Mouse (Mus musculus): Measurements from ENCODE around the gene Zc3h14.

DNA sequence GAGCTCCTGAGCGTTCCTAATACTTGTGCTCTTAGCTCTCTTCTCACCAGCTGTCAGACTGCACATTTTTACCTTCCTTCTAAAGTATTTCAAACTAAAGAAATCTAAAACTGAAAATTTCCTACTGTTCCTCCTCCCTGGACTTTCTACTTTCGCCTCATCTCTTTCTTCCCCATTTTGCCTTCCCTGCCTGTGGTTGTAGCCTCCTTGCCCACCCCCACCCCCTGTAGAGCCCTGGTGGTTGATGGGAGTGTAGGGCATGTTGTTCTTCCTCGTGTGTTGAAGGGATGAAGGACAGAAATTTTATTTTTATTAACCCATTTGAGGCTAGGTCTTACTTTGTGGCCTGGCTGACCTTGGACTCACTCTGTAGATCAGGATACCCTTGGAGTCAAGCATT is 30.7 kb downstream of the Zc3h14 start:
- TF ChIP-seq CTCF (IDR thresholded peaks at IDR 0.05; ENCODE audit: borderline replicate concordance, insufficient read depth, low read length) (no peak), POLR2A (IDR thresholded peaks at IDR 0.05; ENCODE audit: low read depth, low read length) (no peak)
